Mouse (Mus musculus) forebrain, embryonic 14.5 days (tissue): ENCODE measurements around the gene Ifi203. TPM values are rescaled to one million over a fixed set of nuclear protein-coding genes. Genes with fewer than 3 reads are reported as not detected.
"Not testable (repeated sequence)": the region's sequence is repeated elsewhere in the genome, so short reads cannot be mapped to it uniquely, and the experiment has no call there.

Experiments used
- ATAC-seq: fragments of 200-750 bp; cut with Nextera tagmentation; 2 replicates; pipeline ENCODE4 v1.8.0; 2017; ENCODE audit warnings: mild to moderate bottlenecking, moderate library complexity
- DNase-seq: peaks from one replicate; pipeline ENCODE4 v3.0.0-alpha.2; 2015; ENCODE audit warnings: low spot score
- H3K27ac ChIP-seq: fragments of 300-500 bp; sonication (generic); 2 replicates; pipeline ENCODE4 v1.5.1; 2014; ENCODE audit warnings: low read depth, mild to moderate bottlenecking, control low read depth, low read length, moderate library complexity
- H3K27me3 ChIP-seq: fragments of 300-500 bp; sonication (generic); replicated peaks from 2 replicates; pipeline ENCODE4 v1.6.1; 2014; ENCODE audit warnings: low read length, control low read depth, mixed read lengths; ENCODE audit not compliant: control insufficient read depth, insufficient read depth
- H3K36me3 ChIP-seq: fragments of 300-500 bp; sonication (generic); 2 replicates; pipeline ENCODE4 v1.6.1; 2014; ENCODE audit warnings: low read length, control low read depth; ENCODE audit not compliant: control insufficient read depth, insufficient read depth
- H3K4me1 ChIP-seq: fragments of 300-500 bp; sonication (generic); 2 replicates; pipeline ENCODE4 v1.6.1; 2014; ENCODE audit warnings: antibody characterized with exemption, low read length, control low read depth; ENCODE audit not compliant: control insufficient read depth, insufficient read depth
- H3K4me2 ChIP-seq: fragments of 300-500 bp; sonication (generic); 2 replicates; pipeline ENCODE4 v1.6.1; 2014; ENCODE audit warnings: mild to moderate bottlenecking, control low read depth, low read length
- H3K4me3 ChIP-seq: fragments of 300-500 bp; sonication (generic); 2 replicates; pipeline ENCODE4 v1.5.1; 2014; ENCODE audit warnings: low read depth, low read length, control low read depth
- H3K9ac ChIP-seq: fragments of 300-500 bp; sonication (generic); 2 replicates; pipeline ENCODE4 v1.6.1; 2014; ENCODE audit warnings: mild to moderate bottlenecking, low read length, control low read depth, moderate library complexity
- H3K9me3 ChIP-seq: fragments of 300-500 bp; sonication (generic); replicated peaks from 2 replicates; pipeline ENCODE4 v1.6.1; 2016; ENCODE audit warnings: low read length, control low read depth, mixed read lengths; ENCODE audit not compliant: control insufficient read depth
- WGBS: fragments of 180-500 bp; shearing (Covaris S2); extraction: QIAGEN DNeasy Blood & Tissue Kit; methylation state at CpG from one replicate; pipeline ENCODE4 v1.1.7; 2014; 5-methylcytosine and 5-hydroxymethylcytosine counted together
- polyA plus RNA-seq: library from polyadenylated mRNA; unstranded; fragments of >200 nt; fragmentation: Nextera tagmentation; extraction: Ambion mirVana; gene quantifications from 2 replicates; pipeline ENCODE4 v1.2.1, GENCODE M21; 2014

The Ifi203 gene
- polyA plus RNA-seq, 1 experiment from 2014 or later, result 1.1 TPM

DNA sequence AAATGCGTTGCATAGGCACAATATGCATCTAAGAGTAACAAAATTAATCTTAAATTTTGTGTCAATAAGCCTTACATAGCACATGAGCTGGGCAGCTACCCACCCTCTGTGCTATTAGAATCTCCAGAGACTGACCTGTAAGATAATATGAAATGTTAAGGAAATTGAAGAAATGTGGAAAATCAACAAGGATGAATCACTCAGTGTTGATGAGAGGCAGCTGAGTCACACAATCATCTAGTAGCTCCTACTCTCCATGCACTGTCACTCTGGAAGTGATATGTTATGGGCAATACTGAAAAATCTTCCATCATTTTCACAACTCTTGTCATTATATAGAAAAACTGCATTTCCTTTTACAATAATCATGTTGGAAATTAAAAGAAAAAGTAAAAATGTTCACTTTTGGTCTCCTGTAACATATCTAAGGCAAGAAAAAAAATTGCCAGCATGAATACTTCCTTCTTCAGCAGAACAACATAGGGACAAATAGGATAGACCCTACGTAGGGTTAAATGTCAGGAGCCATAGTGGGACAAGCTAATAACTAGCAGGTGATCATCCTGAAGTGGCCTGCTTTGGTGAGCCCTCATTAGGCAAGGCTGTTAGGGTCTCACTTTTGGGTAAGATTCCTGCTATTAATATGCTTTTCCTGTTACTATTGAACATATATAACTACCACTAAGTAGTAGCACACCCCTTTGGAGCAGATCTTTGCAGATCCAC, 12.8 kb upstream of the Ifi203 start:
- no peak overlapping the region for H3K4me2 ChIP-seq
- WGBS, result 87% methylated on average over 2 of the region's 2 CpGs
- H3K27me3 ChIP-seq, result no peaks in the 10 kb centered on the region
- H3K27ac ChIP-seq, result no peak overlapping the region
- no peaks in the 10 kb centered on the region for H3K4me1 ChIP-seq
- H3K36me3 ChIP-seq, result no peaks in the 10 kb centered on the region
- no peaks in the 10 kb centered on the region for H3K9me3 ChIP-seq
- H3K9ac ChIP-seq, result no peak overlapping the region
- no peak overlapping the region for H3K4me3 ChIP-seq
- DNase-seq (no peak), ATAC-seq (no peak)

DNA sequence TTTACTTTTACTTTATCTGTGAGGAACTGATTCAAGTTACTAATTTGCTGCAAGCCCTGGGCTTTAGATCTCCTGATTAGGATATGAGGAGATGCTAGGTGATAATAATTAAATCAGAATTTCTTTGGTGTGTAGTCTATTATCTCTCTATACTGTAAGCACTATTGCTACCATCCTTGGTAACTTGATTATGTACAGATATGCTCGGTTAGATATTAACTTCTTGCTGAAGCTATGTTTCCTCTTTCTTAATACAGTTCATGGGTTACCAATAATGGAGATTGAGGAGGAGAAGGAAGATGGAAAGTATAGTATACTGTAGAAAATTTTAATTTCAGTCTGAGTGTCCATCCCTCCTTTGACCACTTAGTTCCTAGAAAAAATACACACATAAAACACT, 11.1 kb upstream of the Ifi203 start:
- ATAC-seq, result no peak
- no peak overlapping the region for H3K27ac ChIP-seq
- no peaks in the 10 kb centered on the region for H3K9me3 ChIP-seq
- H3K4me1 ChIP-seq, result no peaks in the 10 kb centered on the region
- H3K4me3 ChIP-seq, result no peak overlapping the region
- WGBS, result 90% methylated on average over 1 of the region's 1 CpGs
- no peak overlapping the region for H3K4me2 ChIP-seq
- DNase-seq, result no peak
- no peak overlapping the region for H3K9ac ChIP-seq
- H3K27me3 ChIP-seq, result no peaks in the 10 kb centered on the region
- H3K36me3 ChIP-seq, result no peaks in the 10 kb centered on the region

DNA sequence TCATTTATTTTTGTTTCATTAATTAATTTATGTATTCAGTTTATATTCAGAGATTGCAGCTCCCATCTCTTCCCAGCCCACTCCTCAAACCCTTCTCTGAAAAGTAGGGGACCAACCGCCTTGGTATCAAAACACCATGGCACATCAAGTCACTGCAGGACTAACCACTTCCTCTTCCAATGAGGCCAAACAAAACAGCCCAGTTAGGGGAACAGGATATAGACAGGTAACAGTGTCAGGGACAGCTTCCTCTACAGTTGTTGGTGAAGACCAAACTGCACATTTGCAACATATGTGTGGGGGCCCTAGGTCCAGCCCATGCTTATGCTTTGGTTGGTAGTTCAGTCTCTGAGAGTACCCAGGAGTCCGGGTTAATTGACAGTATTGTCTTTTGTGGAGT, 6.6 kb upstream of the Ifi203 start:
- H3K9me3 ChIP-seq, result not testable (repeated sequence)

GRCm38 (mm10) chr1:173942780-173943066, 251 bp upstream of the Ifi203 start:
- H3K27ac ChIP-seq, H3K9me3 ChIP-seq, H3K27me3 ChIP-seq, ATAC-seq, H3K4me2 ChIP-seq, H3K4me1 ChIP-seq, H3K9ac ChIP-seq, H3K4me3 ChIP-seq, H3K36me3 ChIP-seq: not testable (repeated sequence)
- peak; percentile 1 for DNase-seq

More for the DNA sequence above, 6.6 kb upstream of the Ifi203 start:
- H3K4me2 ChIP-seq, ATAC-seq, DNase-seq, H3K4me3 ChIP-seq, H3K36me3 ChIP-seq, H3K27me3 ChIP-seq, H3K4me1 ChIP-seq, H3K9ac ChIP-seq, H3K27ac ChIP-seq: not testable (repeated sequence)
- 87% methylated on average over 2 of the region's 2 CpGs for WGBS

DNA sequence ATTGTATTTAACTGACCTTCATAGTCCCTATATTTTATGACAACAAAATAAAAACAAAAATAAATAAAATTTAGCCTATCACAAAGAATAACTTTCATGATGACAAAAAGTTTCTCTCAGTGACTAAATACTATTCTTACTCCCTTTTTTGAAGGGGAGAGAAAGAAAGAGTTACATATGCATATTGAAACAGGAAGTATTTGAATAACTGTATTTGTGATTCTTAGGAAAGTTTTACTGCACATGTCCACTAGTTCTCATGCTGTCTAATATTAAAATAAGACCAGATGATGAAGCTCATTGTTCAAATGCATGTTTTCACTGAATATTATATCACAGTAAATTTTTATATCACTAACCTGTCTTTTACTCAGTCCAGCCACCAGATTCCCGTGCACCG, 950 bp downstream of the Ifi203 start:
- WGBS, result 90% methylated on average over 2 of the region's 2 CpGs
- not testable (repeated sequence) for H3K27ac ChIP-seq, H3K27me3 ChIP-seq, H3K9ac ChIP-seq, H3K4me1 ChIP-seq, H3K9me3 ChIP-seq, H3K36me3 ChIP-seq, DNase-seq, H3K4me2 ChIP-seq, H3K4me3 ChIP-seq, ATAC-seq

- 80% methylated on average over 2 of the region's 3 CpGs for WGBS
- not testable (repeated sequence) for H3K27me3 ChIP-seq, ATAC-seq, H3K36me3 ChIP-seq, H3K9ac ChIP-seq, H3K4me2 ChIP-seq, H3K4me3 ChIP-seq, H3K4me1 ChIP-seq, H3K27ac ChIP-seq, H3K9me3 ChIP-seq, DNase-seq
These were observed 23.2 kb downstream of the Ifi203 start for GRCm38 (mm10) chr1:173919279-173919678.

- Histone ChIP-seq H3K4me2 (no peak overlapping the region), H3K4me3 (no peak overlapping the region), H3K27ac (no peak overlapping the region), H3K27me3 (no peaks in the 10 kb centered on the region), H3K9ac (no peak overlapping the region), H3K4me1 (no peaks in the 10 kb centered on the region), H3K36me3 (no peaks in the 10 kb centered on the region), H3K9me3 (no peaks in the 10 kb centered on the region)
- 90% methylated on average over 2 of the region's 2 CpGs for WGBS
- ATAC-seq, result no peak
- DNase-seq, result no peak
These were observed 27.9 kb downstream of the Ifi203 start for GRCm38 (mm10) chr1:173914559-173914958.

DNA sequence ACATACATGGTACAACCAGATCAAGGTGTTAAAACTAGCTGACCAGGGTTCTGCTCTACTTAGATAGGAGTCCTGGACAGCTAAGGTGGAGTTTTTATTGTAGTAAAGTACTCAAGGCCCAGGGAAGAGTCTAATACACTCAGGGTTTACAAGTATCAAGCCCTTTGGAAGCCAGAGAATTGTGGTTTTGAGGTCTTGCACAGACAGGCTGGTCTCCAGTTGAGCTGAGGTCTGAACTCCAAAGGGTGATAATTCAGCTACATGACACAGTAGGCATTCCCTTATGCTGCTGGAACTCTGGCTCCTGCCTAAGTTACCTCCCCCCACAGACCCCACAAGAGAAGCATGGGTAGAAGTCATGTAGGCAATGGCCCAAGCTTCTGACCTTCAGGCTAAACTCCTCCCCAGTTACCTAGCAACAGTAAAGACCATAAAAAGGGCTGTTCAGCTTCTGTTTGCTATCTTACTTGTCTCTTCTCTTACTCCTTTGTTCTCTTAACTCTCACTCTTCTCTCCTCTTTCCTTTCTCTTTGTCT, 29.1 kb downstream of the Ifi203 start:
- H3K9me3 ChIP-seq, DNase-seq, H3K4me2 ChIP-seq, H3K4me3 ChIP-seq, H3K4me1 ChIP-seq, H3K9ac ChIP-seq, ATAC-seq, H3K27me3 ChIP-seq, H3K27ac ChIP-seq, H3K36me3 ChIP-seq: not testable (repeated sequence)

DNA sequence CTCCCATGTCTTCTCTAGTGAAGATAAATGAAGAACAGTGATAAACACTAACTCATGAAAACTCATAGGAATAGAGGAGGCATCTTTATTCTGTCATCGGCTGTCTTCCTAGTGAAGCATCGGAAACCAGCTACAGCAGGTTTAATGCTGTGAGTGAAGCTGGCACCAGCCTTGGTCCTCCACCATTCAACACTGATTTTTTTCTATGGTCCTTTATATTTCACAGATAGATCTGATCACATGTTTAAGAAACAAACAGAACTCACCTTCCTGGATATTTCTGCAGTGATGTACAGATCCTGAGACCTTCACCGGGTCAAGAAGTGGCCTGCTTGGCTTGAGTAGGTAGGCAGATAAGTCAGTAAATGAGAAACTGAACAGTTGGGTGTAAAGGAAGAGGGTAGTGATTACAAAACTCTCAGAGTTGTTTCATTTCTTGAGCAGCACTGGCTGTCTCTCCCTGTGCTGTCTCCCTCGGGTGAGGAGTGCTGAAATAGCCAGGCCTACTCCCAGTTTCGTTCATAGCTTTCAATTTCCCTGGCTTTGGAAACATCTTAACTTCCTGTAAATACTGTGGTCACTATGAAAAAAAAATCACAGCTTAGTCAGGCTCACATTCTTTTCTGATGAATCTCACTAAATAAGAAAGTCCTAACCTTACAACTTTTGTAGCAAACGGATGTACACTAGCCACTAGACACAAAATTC, 29.8 kb downstream of the Ifi203 start, which contains the start of gene Ifi211:
TSS of gene Ifi211 (minus strand) at position 499 of the 708 bp plus-strand sequence.
- not testable (repeated sequence) for H3K4me3 ChIP-seq, H3K36me3 ChIP-seq, H3K27me3 ChIP-seq, ATAC-seq, DNase-seq, H3K4me2 ChIP-seq, H3K4me1 ChIP-seq, H3K9ac ChIP-seq, H3K9me3 ChIP-seq, H3K27ac ChIP-seq
- WGBS, result 89% methylated on average over 6 of the region's 6 CpGs
